Mouse (Mus musculus) brain, embryonic 18.5 days (tissue): ENCODE measurements around the gene Vps41.

Experiments used
- DNase-seq: peaks from one replicate; pipeline ENCODE4 v3.0.0-alpha.2; 2012; ENCODE audit warnings: low read depth, low spot score

Vps41 gene

DNA sequence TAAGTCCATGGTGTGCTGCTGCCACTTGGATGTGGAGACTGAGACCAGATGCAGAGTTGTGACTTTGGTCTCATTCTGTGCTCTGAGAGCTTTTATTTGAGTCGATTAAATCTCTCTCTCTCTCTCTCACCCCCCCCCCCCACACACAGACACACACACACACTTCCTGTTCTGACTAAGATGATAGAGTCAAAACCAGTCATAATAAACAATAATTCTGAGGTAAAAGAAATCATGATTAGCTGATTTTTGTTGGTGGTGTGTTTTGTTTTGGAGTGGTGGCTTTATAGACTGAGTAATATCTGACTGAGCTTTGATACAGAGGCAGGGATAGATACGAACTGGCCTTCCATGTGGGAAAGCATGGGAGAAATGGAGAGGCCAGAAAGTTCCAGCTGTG, 74.6 kb downstream of the Vps41 start:
- no peak for DNase-seq

DNA sequence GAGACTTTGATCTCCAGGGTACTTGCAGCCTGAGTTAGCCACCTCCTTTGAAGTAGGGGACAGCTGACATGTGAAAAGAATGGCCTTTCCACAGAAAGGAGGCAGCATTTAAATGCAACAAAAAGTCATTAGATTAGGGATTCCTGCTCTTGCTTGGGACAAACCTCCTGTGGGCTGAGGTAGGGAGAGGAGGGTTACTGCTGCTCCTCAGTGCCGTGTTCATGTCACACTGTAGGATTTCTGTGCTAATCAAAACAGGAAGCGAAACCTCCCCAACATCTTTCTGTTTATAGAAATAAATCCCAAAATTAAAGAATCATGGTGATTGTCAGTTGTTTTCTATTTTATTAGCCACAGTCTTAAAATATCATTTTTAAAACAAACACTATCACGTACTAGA, 77.4 kb downstream of the Vps41 start:
- no peak for DNase-seq

DNA sequence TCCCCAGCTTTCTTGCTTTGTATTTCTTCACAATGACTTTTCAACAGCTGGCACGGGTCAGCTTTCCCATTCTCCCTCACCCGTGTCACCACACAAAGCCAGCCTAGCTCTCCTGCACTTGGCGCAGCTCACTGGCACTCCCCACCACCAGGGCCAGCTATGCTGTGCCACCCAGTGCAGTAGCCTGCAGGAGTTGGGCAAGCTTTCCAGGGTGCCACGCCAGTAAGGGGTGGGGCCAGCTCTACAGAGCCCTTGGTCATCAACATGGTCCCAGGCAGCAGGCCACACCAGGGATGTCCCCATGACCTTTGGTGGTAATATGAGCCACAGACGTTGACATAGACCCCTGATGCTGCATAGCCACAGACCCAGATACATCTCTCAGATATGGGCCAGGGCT, 80.5 kb downstream of the Vps41 start:
- DNase-seq, result no peak

DNA sequence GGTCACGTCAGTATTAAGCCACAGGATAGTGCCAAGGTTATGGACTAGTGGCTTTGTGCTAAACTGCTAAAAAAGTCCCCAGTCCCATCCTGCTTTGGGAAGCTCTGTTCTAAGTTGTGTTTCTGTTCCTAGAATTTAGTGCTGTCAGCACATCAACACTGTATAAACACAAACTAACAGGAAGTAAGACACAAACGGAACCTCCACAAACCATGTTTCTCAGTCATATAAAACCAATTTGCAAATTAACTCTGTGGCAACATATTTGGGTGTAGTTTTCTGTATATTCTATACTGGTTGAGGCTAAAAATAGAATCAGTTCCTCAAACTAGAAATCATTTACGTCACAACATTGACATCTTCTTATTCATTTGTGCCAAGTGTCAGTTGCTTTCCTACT, 83.3 kb downstream of the Vps41 start:
- DNase-seq, result no peak

DNA sequence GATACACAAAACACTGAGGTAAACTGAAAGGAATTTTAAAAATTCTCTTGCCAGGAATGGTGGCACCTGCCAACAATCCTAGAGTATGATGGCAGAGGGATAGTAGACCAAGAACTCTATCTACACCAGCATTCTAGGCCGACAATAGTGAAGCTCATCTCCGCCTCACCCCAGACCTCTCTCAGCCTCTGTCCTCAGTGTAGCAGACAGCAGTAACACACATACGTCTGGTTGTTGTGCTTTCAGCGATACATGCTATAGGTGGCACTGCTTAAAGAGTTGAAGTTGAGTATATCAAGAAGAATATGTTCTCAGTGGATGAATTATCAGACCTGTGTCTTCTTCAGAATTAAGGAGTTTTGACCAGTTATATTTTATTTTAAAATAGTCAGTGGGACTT, 92.4 kb downstream of the Vps41 start:
- no peak for DNase-seq

DNA sequence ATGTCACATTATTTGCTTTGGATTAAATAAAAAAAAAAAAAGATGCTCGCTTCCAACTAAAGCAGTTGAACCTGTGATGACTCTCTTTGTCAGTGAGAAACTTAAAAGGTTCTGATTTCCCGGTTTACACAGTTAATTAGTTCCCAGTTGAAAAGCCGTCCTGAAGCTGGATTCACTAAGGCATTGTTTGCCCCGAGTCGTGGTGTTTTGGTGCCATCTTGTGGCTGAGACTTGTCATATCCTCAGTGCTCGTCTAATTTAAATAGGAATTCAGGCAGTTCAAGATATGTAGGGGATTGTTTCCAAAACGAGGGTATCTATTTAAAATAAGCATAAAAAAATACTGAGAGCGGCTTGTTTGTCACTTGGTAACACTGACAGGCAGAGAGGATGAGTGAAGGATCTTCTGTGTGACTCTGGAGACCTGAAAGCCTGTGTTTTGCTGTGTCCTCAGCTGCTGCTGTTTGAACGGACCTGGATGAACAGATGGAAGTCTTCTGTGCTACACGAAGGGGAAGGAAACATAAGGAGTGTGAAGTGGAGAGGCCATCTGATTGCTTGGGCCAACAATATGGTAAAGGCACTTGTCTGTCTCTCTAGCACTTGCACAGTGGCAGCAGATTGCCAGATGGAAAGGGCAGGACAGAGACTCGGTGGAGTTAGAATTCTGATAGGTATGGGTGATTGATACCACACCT, 93.0 kb downstream of the Vps41 start:
- DNase-seq, result peak; percentile 72

DNA sequence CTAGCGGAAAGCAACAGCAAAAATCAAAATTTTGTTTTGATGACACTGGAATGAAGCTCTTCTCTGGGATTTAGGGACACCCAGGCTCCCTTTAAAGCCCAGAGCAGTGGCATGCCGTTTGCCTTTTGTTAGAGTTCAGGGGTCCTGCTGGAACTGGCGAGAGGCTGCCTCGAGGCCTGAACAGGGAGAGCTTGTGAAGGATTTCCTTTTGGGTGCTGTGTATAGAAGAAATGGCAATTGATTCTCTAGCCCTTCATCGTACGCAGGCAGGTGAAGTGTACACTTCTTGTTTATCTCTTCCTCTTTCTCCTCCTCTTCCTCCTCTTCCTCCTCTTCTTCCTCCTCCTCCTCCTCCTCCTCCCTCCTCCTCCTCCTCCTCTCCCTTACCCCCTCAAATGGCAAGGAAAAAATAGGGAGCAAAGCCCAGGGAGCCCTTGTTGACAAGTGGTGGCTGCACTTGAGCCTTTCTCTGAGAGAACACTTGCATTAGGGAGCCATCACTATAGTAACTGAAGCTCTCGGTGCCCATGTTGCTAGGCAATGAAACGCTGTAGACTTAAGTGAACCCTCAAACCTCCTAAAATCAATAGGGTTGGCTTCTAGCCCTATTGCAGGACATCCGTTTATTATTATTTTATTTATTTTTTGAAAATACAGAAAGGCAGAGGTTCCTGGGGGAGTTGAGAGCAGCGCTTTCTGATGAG, 107.5 kb downstream of the Vps41 start:
- DNase-seq, result no peak

DNA sequence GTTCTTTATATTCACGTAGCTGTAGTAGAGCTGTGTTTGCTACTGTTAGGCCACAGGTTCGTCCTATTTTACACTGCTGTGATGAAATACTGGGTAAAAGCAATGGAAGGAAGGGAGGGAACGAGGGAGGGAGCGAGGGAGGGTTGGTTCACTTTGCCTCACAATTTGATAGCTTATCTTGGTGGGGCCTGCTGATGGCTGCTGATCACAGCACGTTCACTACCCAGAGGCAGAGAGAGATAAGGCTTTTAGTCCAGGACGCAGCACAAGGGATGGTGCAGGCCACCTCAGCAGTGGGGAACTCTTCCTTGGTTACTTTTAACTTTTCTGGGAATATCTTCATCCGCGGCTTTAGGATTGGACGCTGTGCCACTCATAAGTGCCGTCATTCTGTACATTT, 109.9 kb downstream of the Vps41 start:
- no peak for DNase-seq

DNA sequence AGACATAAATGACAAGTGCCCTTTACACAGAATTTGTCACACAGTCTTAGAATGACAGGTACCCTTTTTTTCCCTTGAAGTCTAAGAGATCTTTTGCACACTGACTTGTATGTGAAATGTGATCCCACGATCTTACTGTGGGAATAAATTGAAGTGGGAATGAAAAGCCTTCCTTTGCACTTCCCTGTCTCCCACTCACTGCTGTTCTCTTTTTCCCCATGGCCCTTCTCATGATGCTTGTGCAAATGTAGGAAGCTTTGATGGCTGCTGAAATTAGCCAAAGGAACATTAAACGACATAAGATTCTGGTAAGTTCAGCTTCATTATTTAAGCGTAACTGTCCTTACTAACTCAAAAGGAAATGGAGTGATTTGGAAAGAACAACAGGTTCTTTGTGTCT, 113.4 kb downstream of the Vps41 start:
- no peak for DNase-seq

DNA sequence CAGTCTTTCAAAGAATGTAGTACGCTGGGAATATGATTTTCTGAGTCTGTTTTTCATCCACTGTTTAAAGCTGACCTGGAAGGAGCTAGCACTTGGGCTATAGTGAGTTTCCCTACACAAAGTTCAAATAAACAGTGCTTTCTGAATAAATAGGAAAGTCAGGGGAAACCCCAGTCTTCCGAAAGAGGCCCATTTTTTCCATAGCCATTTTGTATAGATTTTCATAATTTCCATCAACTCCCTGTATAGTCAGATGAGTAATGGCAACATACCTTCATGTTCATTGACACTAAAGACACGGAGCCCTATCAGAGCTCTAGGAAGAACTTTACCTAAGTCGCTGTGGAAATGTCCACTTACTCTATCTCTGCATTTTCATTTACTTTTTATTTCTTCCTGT, 122.1 kb downstream of the Vps41 start:
- no peak for DNase-seq

DNA sequence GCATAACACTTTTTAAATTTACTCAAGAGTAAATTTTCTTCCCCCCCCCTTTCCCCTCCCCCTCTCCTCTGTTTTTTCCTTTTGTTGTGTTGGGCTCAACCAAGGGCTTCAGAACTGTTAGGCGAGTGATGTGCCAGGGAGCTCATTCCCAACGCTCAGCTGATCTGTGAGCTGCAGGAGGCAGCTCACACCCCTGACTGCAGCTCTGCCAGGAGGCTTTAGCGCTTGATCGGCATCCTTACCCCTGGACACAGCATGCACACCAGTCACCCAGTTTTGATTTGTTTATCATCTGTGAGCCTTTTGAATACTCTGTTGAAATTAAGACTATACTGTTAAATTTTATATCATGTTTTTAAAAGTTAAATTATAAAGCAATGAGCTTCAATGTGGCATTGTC, 123.3 kb downstream of the Vps41 start:
- DNase-seq, result no peak

DNA sequence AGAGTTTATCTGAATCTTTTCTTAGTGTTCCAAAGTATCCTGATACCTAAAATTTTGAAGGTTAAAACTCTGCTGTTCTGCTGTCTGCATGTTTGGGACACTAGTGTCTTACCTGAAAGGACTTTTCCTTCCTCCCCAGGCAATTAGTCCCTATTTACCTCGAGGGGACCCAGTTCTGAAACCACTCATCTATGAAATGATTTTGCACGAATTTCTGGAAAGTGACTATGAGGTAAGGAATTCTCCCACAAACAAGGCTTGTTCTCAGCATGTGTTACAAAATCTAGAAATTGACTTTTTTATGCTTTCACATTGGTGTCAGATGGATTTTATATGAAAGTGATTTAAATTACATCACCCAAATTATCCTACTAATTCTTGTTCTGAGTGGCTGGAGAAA, 123.9 kb downstream of the Vps41 start:
- DNase-seq, result no peak

DNA sequence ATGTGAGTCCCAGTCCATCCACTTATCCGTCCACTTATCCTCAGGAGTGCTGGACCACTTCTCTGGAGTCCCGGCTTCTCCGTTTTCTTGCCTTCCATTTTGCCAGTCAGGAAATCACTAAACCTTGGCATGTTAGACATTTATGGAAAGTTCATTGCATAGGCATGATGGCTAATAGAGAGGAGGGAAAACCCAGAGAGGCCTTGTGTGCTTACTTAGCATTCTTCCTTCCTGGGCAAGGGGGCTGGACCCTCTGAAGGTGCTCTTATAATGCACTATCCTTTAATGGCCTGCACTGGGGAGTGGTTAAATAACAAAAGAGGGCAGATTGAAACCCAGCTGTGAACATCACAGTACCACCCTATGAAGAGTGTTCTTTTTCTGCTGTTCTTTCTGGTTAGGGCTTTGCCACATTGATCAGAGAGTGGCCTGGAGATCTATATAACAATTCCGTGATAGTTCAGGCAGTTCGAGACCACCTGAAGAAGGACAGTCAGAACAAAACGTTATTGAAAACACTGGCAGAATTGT, 124.7 kb downstream of the Vps41 start:
- no peak for DNase-seq

DNA sequence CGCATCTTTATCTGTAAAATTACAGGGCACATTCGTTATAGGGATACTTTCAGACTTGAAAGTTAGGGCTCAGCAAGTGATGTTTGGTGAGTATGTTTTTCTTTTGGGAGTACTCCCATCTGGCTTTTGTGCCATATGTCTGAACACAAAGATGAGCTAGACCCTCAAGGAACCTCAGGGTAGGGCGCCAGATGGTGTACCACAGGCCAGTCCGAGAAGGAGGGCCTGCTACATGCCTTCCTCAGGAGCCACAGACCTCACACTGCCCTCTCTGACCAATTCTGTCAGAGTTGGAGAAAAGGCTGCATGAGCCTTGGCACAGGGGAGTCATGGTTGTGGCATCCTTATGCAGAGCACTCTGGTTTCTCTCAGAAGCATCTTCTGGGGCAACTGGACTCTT, 125.5 kb downstream of the Vps41 start:
- no peak for DNase-seq

DNA sequence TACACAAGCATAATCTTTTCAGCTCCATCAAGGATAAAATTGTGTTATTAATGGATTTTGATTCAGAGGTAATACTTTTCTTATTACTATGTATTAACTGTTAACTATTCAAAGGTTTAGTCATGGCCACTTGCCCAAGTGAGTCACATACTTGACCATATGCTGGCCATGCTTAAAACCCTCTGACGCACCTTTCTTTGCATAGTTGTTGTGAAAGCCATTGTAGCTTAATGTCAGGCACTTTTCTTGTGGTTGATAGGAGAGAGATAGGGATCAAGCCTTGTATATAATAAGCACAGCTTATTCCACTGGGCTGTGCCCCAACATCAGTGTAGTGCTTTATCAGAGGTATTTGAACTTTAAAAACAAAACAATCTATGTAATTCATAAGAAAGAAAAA, 126.5 kb downstream of the Vps41 start:
- DNase-seq, result no peak

DNA sequence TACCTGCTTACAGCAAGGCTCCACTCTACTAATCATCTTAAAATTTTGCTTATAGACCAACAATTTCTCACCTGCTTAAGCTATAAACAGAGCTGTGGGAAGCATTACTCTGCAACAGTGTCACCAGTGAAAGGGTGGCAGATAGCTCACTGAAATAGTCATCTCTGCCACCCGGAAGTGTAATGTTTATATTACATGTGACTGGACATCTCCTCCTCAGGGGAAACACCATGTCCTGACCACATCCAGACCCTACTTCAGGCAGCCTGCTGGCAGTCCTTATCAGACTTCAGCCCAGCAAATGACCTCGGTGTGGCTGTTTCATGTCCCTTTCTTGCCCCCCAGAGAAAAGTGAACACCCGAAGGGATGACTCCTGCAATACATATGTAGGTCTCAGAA, 130.3 kb downstream of the Vps41 start:
- no peak for DNase-seq

DNA sequence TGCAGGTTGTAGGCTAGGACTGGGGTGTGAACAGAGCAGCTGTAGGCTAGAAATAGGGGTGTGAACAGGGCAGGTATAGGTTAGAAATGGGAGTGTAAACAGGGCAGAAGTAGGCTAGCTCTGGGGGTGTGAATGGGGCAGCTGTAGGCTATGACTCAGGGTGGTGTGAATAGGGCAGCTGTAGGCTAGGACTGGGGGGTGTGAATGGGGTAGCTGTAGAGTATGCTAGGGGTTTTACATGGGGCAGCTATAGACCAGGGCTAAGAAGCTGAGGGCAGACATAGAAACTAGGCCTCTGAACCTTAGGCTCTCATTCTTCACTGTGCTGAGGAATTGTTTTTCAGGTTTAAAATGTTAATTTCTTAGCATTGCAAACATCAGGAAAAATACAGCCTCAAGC, 132.5 kb downstream of the Vps41 start:
- no peak for DNase-seq

DNA sequence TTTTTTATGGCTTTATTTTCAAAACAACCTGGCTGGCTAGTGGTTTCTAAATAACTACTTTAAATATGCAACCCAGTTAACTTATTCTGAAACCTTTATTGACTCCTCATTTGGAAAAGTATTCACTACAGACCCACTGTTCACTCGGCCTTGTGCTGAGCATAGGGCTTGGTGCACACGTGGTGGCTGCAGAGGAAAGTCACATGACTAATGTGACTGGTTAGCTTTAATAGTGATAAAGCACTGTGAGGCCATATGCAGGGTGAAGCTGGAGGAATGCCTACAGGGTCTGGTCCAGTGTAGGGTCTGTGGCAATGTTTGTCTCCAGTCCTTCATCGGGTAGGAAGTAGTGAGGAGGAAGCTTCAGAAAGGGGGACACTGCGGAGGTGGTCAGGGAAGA, 134.1 kb downstream of the Vps41 start:
- DNase-seq, result no peak

DNA sequence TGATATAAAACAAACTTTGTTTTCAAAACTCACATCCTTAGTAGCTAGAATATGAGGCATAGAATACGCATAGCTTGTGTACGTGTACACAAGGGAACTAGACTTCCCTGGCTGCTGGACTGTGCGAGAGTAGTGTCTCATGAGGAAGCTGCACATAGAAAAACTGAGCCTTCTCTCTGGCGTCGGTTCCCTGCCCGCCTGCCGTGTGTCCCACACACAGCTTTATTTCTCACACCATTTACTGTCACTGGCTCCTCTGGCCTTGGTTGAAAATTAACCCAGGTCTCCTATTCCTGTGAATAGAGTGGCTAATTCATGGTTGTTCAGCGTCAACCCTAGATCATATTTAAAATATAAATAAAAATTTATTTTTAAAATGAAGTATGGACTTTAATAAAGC, 135.6 kb downstream of the Vps41 start:
- no peak for DNase-seq

DNA sequence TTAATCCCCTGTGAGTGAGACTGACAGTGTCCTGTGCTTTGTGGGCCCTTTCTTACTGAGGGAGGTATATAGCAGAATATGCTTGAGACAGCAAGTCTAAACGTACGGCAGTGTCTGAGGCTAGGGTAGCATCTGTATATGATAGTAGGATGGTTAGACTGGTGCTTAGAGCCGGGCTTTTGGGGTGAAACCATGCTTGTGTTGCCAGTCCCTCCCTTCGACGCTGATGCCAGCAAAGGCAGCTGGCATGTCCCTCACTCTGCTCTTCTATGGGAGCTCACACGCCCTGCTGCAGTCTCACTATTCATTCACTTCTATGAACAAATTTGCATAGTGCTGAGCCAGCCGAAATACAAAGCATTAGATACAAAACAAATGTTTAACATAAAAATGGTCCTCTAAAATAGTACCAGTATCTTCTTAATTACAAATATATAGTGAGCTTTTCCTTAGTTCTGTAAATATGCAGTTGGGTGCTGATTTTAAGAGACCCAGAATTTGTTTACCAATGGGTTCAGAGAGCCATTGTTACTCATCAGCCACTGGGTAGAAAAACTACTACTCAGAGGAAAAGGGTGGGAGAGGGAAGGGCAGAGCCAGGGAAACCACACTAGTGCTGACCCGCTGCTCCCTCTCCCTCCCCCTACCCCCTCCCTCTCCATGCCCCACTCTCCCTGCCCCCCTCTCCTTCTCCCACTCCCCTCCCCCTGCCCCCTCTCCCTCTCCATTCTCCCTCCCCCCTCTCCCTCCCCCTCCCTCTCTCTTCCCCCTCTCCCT, 139.1 kb downstream of the Vps41 start:
- peak; percentile 42 for DNase-seq

DNA sequence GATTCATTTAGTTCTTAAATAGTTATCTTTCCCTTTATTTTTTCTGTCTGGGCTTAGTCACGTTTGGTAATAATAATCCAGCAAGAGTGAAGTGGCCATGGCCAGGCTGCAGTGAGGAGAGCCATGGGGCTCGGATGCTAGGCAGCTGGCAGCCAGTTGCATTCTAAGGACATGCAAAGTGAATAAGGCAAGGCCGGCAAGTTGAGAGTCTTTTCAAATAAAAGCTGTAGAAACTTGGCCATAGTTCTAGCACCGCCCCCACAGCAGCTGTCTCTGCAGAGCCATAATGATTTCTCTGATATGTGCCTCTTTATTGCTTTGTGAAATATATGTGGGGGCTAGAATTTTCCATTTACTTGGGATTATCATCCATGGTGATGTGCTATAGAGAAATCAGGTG, 141.1 kb downstream of the Vps41 start:
- no peak for DNase-seq

DNA sequence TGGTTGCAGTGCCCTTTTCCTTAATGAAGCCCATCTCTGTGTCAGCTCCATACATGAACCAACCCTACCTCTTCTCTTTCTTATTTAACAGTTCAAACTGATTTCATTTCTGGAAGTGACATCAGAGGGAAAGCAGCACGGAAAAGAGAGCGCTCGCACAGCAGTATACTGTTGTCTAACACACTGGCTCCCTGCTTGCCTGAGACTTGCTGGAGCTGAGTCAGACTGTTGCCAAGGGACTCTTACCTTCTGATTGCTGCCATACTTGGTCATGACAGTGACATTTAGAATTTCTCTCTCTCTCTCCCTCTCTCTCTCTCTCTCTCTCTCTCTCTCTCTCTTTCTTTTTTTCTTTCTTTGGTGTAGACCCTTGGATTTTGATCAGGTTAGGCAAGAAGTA, 142.3 kb downstream of the Vps41 start:
- DNase-seq, result no peak

DNA sequence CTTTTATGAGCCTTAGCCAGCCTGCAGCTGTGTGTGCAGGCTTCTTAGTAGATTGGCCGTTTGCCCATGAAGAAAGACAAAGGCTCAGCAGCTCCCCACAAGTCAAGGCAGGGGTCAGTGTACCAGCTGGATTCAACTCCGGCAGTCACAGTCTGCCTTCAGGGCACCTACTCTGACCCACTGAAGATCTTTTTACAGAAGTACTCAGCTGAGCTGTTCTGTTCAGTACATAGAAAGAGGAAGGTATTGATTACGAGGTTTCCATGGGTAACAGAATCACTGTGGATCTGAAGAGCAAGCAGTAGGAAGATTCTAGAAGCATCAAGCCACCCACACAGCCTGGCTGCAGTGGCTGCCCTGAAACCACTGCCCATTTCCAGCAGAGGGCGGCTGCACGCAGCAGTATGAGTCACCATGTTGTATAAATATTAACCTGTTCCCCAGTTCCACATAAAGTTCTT, 151.0 kb downstream of the Vps41 start:
- no peak for DNase-seq
